Mouse (Mus musculus): ENCODE data around the gene Gnai2. TPM values are rescaled to one million over a fixed set of nuclear protein-coding genes. Genes with fewer than 3 reads are reported as not detected.
A peak's percentile ranks its signal among the peaks of the same experiment; 100 is the strongest.

Gnai2 gene
- polyA plus RNA-seq, 1 experiment from 2014 or later = 146 TPM

DNA sequence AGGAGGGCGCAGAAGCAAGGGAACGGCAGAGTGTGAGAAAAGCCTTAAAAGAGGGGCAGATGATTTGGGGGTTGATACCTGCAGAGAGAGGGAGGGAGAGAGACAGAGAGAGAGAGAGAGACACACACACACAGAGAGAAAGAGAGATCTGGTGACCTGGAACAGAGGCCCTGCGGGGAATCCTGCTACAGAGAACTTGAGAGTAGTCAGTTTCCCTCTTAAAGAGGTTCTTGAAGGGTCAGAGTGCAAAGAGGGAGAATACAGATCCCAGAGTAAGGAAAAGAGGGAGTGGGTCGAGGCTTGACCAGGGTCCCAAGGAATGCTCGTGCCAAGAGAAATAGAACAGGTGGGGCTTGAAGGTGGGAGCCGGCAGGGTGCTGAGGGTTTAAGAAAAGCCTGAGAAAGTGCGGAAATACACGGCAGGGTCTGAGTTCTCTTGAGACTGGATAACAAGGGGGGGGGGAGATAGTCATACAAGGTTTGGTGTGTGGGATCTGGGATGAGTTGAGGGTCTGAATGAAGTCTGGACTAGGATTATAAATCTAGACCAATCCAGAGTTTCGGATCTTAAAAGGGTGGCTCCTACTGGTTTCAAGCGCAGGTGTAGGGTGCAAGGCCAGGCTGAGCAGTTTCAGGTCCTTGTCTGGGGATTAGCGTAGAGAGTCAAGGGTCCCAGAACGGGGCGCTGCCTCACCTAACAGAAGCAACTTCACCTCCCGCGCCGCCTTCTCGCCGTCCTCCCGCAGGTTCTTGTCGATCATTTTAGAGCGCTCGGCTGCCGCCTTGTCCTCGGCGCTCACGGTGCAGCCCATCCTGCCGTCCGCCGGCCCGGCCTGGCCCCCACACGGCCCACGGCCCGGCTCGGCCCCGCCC lies 525 bp downstream of the Gnai2 start:
- Histone ChIP-seq H3K27me3 (ENCODE audit: insufficient read depth, low read length) (no peaks in the 10 kb centered on the region), H3K27ac (ENCODE audit: low read depth) (peak overlapping the region; percentile 97), H3K9me3 (ENCODE audit: low read length) (no peaks in the 10 kb centered on the region), H3K4me3 (ENCODE audit: low read depth, low read length) (peak overlapping the region; percentile 99), H3K4me1 (ENCODE audit: insufficient read depth) (peaks cover 43% of the 10 kb centered on the region), H3K36me3 (replicated peaks; ENCODE audit: insufficient read depth, low read length) (peaks cover 9% of the 10 kb centered on the region; the same call in 1 of the 2 replicates), H3K9ac (replicated peaks) (peak overlapping the region; percentile 99), H3K4me2 (ENCODE audit: low read depth, low read length) (peak overlapping the region; percentile 79)
- TF ChIP-seq EP300 (IDR thresholded peaks at IDR 0.05; ENCODE audit: low read depth) = no peak
- no peak for TF ChIP-seq CTCF (IDR thresholded peaks at IDR 0.05; ENCODE audit: low read depth)
- ATAC-seq (peak; percentile 1; the same call in 1 of the 2 replicates), DNase-seq (no peak)
- under 1% methylated on average over 35 of the region's 35 CpGs for WGBS (ENCODE audit: insufficient replicate concordance)

DNA sequence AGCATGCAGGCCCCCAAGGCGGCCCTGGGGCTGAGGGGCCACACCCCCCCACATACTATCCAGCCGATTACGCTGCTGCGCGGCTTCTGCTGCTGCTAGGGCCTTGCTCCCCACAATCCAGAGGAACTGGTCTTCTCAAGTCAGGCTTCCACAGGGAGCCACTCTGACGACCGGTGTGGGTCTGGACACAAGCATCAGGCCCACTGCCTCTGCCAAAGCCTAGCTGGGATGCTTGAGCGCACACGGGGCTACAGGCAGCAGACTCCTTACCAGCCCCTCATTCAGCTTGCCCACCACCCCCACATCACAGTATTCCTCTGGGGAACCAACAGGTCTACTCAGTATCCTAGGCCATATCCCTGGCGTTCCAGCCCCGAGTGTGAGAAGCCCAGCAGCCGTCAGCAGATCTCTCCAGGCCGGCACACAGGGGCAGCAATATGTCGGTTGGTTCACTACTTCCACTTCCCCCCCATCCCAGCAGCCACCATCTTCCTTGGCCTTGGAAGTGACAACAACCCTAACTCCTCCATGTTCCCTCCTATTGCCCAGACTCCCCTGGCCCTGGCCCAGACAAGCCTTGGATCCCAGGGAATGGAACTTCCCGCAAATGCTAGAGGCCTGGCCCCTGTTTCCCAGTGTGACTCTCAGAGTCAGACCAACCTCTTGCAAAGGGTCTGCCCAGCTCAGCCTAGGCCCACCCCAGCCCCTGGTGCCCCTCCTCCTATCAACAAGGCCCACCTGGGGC lies 1.3 kb downstream of the Gnai2 start:
- no peak for TF ChIP-seq EP300 (IDR thresholded peaks at IDR 0.05; ENCODE audit: low read depth)
- TF ChIP-seq CTCF (IDR thresholded peaks at IDR 0.05; ENCODE audit: low read depth) = no peak
- DNase-seq (peak; percentile 59), ATAC-seq (no peak)
- Histone ChIP-seq H3K4me2 (ENCODE audit: low read depth, low read length) (peak overlapping the region; percentile 79), H3K4me1 (ENCODE audit: insufficient read depth) (peaks cover 45% of the 10 kb centered on the region), H3K36me3 (replicated peaks; ENCODE audit: insufficient read depth, low read length) (peaks cover 9% of the 10 kb centered on the region; the same call in 1 of the 2 replicates), H3K27me3 (ENCODE audit: insufficient read depth, low read length) (no peaks in the 10 kb centered on the region), H3K4me3 (ENCODE audit: low read depth, low read length) (peak overlapping the region; percentile 99), H3K9me3 (ENCODE audit: low read length) (no peaks in the 10 kb centered on the region), H3K27ac (ENCODE audit: low read depth) (peak overlapping the region; percentile 97), H3K9ac (replicated peaks) (peak overlapping the region; percentile 99)
- WGBS (ENCODE audit: insufficient replicate concordance) = 2% methylated on average over 15 of the region's 15 CpGs

DNA sequence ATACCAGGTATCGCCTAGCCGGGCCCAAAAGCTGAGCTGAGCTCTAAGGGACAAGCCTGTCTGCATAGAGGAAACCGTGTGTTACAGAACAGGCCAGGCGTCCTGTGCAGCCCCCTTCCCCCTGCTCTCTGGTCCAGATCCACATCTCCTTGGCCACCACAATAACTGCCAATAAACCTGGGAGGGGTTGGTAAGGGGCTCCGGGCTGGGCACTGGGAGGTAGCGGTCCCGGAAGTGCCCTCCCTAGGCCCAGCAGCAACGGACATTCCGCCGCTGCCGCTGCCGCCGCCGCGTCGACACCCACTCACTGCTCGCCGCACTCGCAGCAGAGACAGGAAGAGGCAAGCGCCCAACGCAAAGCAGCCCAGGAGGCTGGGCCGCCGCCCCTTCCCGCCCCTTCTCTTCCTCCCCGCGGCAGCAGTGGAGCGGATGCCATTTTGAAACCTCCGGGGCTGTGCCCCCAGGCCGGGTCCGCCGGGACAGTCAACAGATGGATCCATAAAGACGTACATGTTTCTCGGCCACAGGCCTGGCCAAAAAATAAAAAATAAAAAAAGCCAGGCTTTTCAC lies 2.0 kb downstream of the Gnai2 start:
- Histone ChIP-seq H3K36me3 (replicated peaks; ENCODE audit: insufficient read depth, low read length) (peaks cover 9% of the 10 kb centered on the region; the same call in 1 of the 2 replicates), H3K9ac (replicated peaks) (peak overlapping the region; percentile 99), H3K4me2 (ENCODE audit: low read depth, low read length) (peak overlapping the region; percentile 79), H3K27me3 (ENCODE audit: insufficient read depth, low read length) (no peaks in the 10 kb centered on the region), H3K9me3 (ENCODE audit: low read length) (no peaks in the 10 kb centered on the region), H3K4me1 (ENCODE audit: insufficient read depth) (peaks cover 51% of the 10 kb centered on the region), H3K27ac (ENCODE audit: low read depth) (peak overlapping the region; percentile 97), H3K4me3 (ENCODE audit: low read depth, low read length) (peak overlapping the region; percentile 99)
- ATAC-seq (peak; percentile 30), DNase-seq (peak; percentile 90)
- TF ChIP-seq EP300 (IDR thresholded peaks at IDR 0.05; ENCODE audit: low read depth) (0 out of 2 replicates have a peak, but pooled peaks have one; percentile 25), CTCF (IDR thresholded peaks at IDR 0.05; ENCODE audit: low read depth) (no peak)
- under 1% methylated on average over 24 of the region's 33 CpGs for WGBS (ENCODE audit: insufficient replicate concordance)

DNA sequence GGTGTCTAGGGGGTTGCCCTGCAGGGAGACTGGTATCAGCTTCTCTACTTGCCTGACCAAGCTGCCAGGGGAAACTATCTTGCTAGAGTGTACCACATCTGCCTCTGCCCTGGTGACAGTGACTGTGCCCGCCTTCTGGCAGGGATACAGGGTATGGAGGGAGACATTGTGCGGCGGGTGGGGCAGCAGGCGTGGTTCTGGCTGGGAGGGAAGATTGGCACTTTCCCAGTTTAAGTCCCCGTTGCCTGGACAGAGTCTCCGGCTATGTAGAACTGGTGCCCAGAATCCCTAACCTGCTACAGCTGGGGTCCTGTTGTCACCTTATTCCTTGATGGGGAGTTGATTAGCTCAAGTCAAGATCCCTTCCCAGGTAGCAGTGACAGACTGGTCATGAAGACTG lies 2.7 kb downstream of the Gnai2 start:
- H3K4me1 ChIP-seq (ENCODE audit: insufficient read depth) = peaks cover 58% of the 10 kb centered on the region

DNA sequence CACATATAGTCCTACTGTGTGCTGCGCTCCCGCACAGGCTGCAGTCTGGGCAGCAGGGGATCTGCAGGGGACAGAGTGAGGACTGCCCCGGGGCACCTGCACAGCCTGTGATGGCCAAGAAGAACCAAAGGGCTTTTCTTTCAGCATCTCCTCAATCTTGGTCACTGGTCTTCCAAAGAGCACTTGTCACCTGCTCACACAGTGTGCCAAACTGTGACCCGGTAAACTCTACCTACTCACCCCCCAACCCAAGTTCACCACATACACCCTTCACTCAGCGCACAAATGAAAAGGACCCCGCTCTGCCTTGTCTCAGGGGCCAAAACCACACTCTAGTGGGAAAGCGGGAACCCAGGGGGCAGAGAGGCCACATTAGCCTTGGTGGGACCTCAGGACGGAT lies 3.3 kb downstream of the Gnai2 start:
- H3K36me3 ChIP-seq (replicated peaks; ENCODE audit: insufficient read depth, low read length) = peaks cover 17% of the 10 kb centered on the region; the same call in 1 of the 2 replicates

More for the DNA sequence above, 2.7 kb downstream of the Gnai2 start:
- TF ChIP-seq EP300 (IDR thresholded peaks at IDR 0.05; ENCODE audit: low read depth) (0 out of 2 replicates have a peak, but pooled peaks have one; percentile 18), CTCF (IDR thresholded peaks at IDR 0.05; ENCODE audit: low read depth) (no peak)
- Histone ChIP-seq H3K27me3 (ENCODE audit: insufficient read depth, low read length) (no peaks in the 10 kb centered on the region), H3K27ac (ENCODE audit: low read depth) (peak overlapping the region; percentile 97), H3K9ac (replicated peaks) (peak overlapping the region; percentile 99), H3K4me2 (ENCODE audit: low read depth, low read length) (peak overlapping the region; percentile 79), H3K36me3 (replicated peaks; ENCODE audit: insufficient read depth, low read length) (peaks cover 14% of the 10 kb centered on the region; the same call in 1 of the 2 replicates), H3K9me3 (ENCODE audit: low read length) (no peaks in the 10 kb centered on the region), H3K4me3 (ENCODE audit: low read depth, low read length) (peak overlapping the region; percentile 99)
- 28% methylated on average over 6 of the region's 6 CpGs for WGBS (ENCODE audit: insufficient replicate concordance)
- peak; percentile 35 for ATAC-seq
- peak; percentile 75 for DNase-seq

More for the DNA sequence above, 3.3 kb downstream of the Gnai2 start:
- no peaks in the 10 kb centered on the region for H3K9me3 ChIP-seq (ENCODE audit: low read length)
- WGBS (ENCODE audit: insufficient replicate concordance) = 87% methylated on average over 8 of the region's 8 CpGs
- H3K4me1 ChIP-seq (ENCODE audit: insufficient read depth) = peaks cover 65% of the 10 kb centered on the region
- DNase-seq (no peak), ATAC-seq (no peak)
- H3K27ac ChIP-seq (ENCODE audit: low read depth) = peak overlapping the region; percentile 97
- peak overlapping the region; percentile 99; the same call in 1 of the 2 replicates for H3K4me3 ChIP-seq (ENCODE audit: low read depth, low read length)
- TF ChIP-seq EP300 (IDR thresholded peaks at IDR 0.05; ENCODE audit: low read depth) (no peak), CTCF (IDR thresholded peaks at IDR 0.05; ENCODE audit: low read depth) (no peak)
- H3K27me3 ChIP-seq (ENCODE audit: insufficient read depth, low read length) = no peaks in the 10 kb centered on the region
- H3K9ac ChIP-seq (replicated peaks) = peak overlapping the region; percentile 99
- peak overlapping the region; percentile 79 for H3K4me2 ChIP-seq (ENCODE audit: low read depth, low read length)
